Mouse (Mus musculus) midbrain, embryonic 10.5 days (tissue): ENCODE measurements around the gene Rnf31. TPM values are rescaled to one million over a fixed set of nuclear protein-coding genes. Genes with fewer than 3 reads are reported as not detected.

Source experiments
- DNase-seq: peaks from one replicate; pipeline ENCODE4 v3.0.0-alpha.2; 2017; ENCODE audit warnings: low spot score
- H3K27ac ChIP-seq: fragments of 300-500 bp; sonication (generic); replicated peaks from 2 replicates; pipeline ENCODE4 v1.5.1; 2016; ENCODE audit warnings: mild to moderate bottlenecking
- H3K27me3 ChIP-seq: fragments of 300-500 bp; sonication (generic); 2 replicates; pipeline ENCODE4 v1.6.1; 2016; ENCODE audit warnings: low read depth, mild to moderate bottlenecking; ENCODE audit not compliant: poor library complexity, severe bottlenecking
- H3K36me3 ChIP-seq: fragments of 300-500 bp; sonication (generic); 2 replicates; pipeline ENCODE4 v1.6.1; 2016; ENCODE audit warnings: mild to moderate bottlenecking, moderate library complexity
- H3K4me1 ChIP-seq: fragments of 300-500 bp; sonication (generic); 2 replicates; pipeline ENCODE4 v1.6.1; 2016
- H3K4me3 ChIP-seq: fragments of 300-500 bp; sonication (generic); 2 replicates; pipeline ENCODE4 v1.5.1; 2016; ENCODE audit warnings: mild to moderate bottlenecking, moderate library complexity
- H3K9me3 ChIP-seq: fragments of 300-500 bp; sonication (generic); replicated peaks from 2 replicates; pipeline ENCODE4 v1.6.1; 2016; ENCODE audit warnings: mild to moderate bottlenecking
- WGBS: fragments of 180-500 bp; shearing (Covaris S2); methylation state at CpG from one replicate; pipeline ENCODE4 v1.1.7; 2016; 5-methylcytosine and 5-hydroxymethylcytosine counted together
- polyA plus RNA-seq: library from polyadenylated mRNA; unstranded; fragments of >200 nt; fragmentation: Nextera tagmentation; extraction: Ambion mirVana; gene quantifications from 2 replicates; pipeline ENCODE4 v1.2.1, GENCODE M21; 2016

Gene Rnf31
- polyA plus RNA-seq, 1 experiment from 2014 or later = 15.4 TPM

- no peak within 1 kb of the TSS for H3K27ac ChIP-seq
- no peaks in the 10 kb centered on the region for H3K9me3 ChIP-seq
- WGBS = 91% methylated on average over 2 of the region's 2 CpGs
- H3K4me3 ChIP-seq = no peak within 1 kb of the TSS
- peaks cover 8% of the 10 kb centered on the region for H3K4me1 ChIP-seq
- peaks cover 18% of the 10 kb centered on the region for H3K36me3 ChIP-seq
- DNase-seq = no peak
- H3K27me3 ChIP-seq = no peaks in the 10 kb centered on the region
These were observed 58.4 kb downstream of the Rnf31 start, which contains the start of gene Tssk4 for GRCm38 (mm10) chr14:55649884-55650283. TSS of gene Tssk4 (plus strand) at chr14:55650184.

GRCm38 (mm10) chr14:55651528-55651927 is 60.0 kb downstream of the Rnf31 start:
- no peaks in the 10 kb centered on the region for H3K27me3 ChIP-seq
- no peak for DNase-seq
- no peaks in the 10 kb centered on the region for H3K4me1 ChIP-seq
- no peak overlapping the region for H3K27ac ChIP-seq
- H3K36me3 ChIP-seq = peaks cover 10% of the 10 kb centered on the region
- WGBS = 89% methylated on average over 7 of the region's 7 CpGs
- no peaks in the 10 kb centered on the region for H3K9me3 ChIP-seq
- H3K4me3 ChIP-seq = no peak overlapping the region

Other genes with a start within 250 kb of the Rnf31 start
- 60.9 and 64.5 TPM in 2 replicates for gene Dhrs4, start 113.0 kb upstream of the Rnf31 start, polyA plus RNA-seq
- 5.2 and 6.6 TPM in 2 replicates for gene Carmil3, start 101.1 kb upstream of the Rnf31 start, polyA plus RNA-seq
- gene Cpne6, start 81.3 kb upstream of the Rnf31 start, polyA plus RNA-seq = 0.36 and 0.48 TPM in 2 replicates
- gene Nrl, start 66.7 kb upstream of the Rnf31 start, polyA plus RNA-seq = not detected in 2 replicates
- gene Pck2, start 51.4 kb upstream of the Rnf31 start, polyA plus RNA-seq = 16.5 and 18.5 TPM in 2 replicates
- gene Dcaf11, start 31.7 kb upstream of the Rnf31 start, polyA plus RNA-seq = 78.5 and 90.8 TPM in 2 replicates
- 0.30 TPM in 1 of 2 replicates, not detected in the other for gene A730061H03Rik, start 31.3 kb upstream of the Rnf31 start, polyA plus RNA-seq
- gene Fitm1, start 16.1 kb upstream of the Rnf31 start, polyA plus RNA-seq = 0.14 and 0.25 TPM in 2 replicates
- gene Psme1, start 13.6 kb upstream of the Rnf31 start, polyA plus RNA-seq = 88.7 and 97.9 TPM in 2 replicates
- 7.9 and 8.0 TPM in 2 replicates for gene Emc9, start 6.4 kb upstream of the Rnf31 start, polyA plus RNA-seq
- 171 and 184 TPM in 2 replicates for gene Psme2, start 595 bp upstream of the Rnf31 start, polyA plus RNA-seq
- 6.5 and 6.9 TPM in 2 replicates for gene Irf9, start 11.9 kb downstream of the Rnf31 start, polyA plus RNA-seq
- gene Rec8, start 26.3 kb downstream of the Rnf31 start, polyA plus RNA-seq = 4.1 and 5.5 TPM in 2 replicates
- gene Ipo4, start 44.2 kb downstream of the Rnf31 start, polyA plus RNA-seq = 94.1 and 100 TPM in 2 replicates
- 1.1 and 1.2 TPM in 2 replicates for gene Gm49378, start 46.2 kb downstream of the Rnf31 start, polyA plus RNA-seq
- 74.7 and 77.1 TPM in 2 replicates for gene Tm9sf1, start 52.1 kb downstream of the Rnf31 start, polyA plus RNA-seq
- 0.75 and 0.79 TPM in 2 replicates for gene Tssk4, start 58.5 kb downstream of the Rnf31 start, polyA plus RNA-seq
- 65.3 and 72.9 TPM in 2 replicates for gene Mdp1, start 68.8 kb downstream of the Rnf31 start, polyA plus RNA-seq
- gene Gmpr2, start 80.2 kb downstream of the Rnf31 start, polyA plus RNA-seq = 63.5 and 65.0 TPM in 2 replicates
- 610 and 632 TPM in 2 replicates for gene Nedd8, start 80.4 kb downstream of the Rnf31 start, polyA plus RNA-seq
- gene Tinf2, start 90.1 kb downstream of the Rnf31 start, polyA plus RNA-seq = 70.5 and 74.5 TPM in 2 replicates
- 0.27 and 0.42 TPM in 2 replicates for gene Tgm1, start 122.2 kb downstream of the Rnf31 start, polyA plus RNA-seq
- 30.1 and 34.4 TPM in 2 replicates for gene Rabggta, start 130.6 kb downstream of the Rnf31 start, polyA plus RNA-seq
- 67.6 and 71.2 TPM in 2 replicates for gene Dhrs1, start 154.0 kb downstream of the Rnf31 start, polyA plus RNA-seq
- gene Nop9, start 154.0 kb downstream of the Rnf31 start, polyA plus RNA-seq = 50.6 and 60.8 TPM in 2 replicates
- gene Cideb, start 166.8 kb downstream of the Rnf31 start, polyA plus RNA-seq = 0.22 and 0.23 TPM in 2 replicates
- 0.06 and 0.22 TPM in 2 replicates for gene Ltb4r2, start 169.7 kb downstream of the Rnf31 start, polyA plus RNA-seq
- 0.25 and 0.30 TPM in 2 replicates for gene Ltb4r1, start 174.3 kb downstream of the Rnf31 start, polyA plus RNA-seq
- gene Adcy4, start 192.4 kb downstream of the Rnf31 start, polyA plus RNA-seq = 5.4 and 6.5 TPM in 2 replicates
- 6.9 and 7.1 TPM in 2 replicates for gene Ripk3, start 197.2 kb downstream of the Rnf31 start, polyA plus RNA-seq
- 22.0 and 24.6 TPM in 2 replicates for gene Nfatc4, start 231.4 kb downstream of the Rnf31 start, polyA plus RNA-seq